Mouse (Mus musculus) embryonic facial prominence, embryonic 13.5 days (tissue): ENCODE data around the gene Zfp683. TPM values are rescaled to one million over a fixed set of nuclear protein-coding genes. Genes with fewer than 3 reads are reported as not detected.

Experiments used
- ATAC-seq: fragments of 200-750 bp; cut with Nextera tagmentation; 2 replicates; pipeline ENCODE4 v1.8.0; 2017; ENCODE audit warnings: low read depth; ENCODE audit not compliant: insufficient number of reproducible peaks, insufficient read depth, low FRiP score, low TSS enrichment
- H3K27ac ChIP-seq: fragments of 300-500 bp; sonication (generic); 2 replicates; pipeline ENCODE4 v1.5.1; 2015; ENCODE audit warnings: moderate library complexity, mild to moderate bottlenecking, inconsistent platforms
- H3K27me3 ChIP-seq: fragments of 300-500 bp; sonication (generic); 2 replicates; pipeline ENCODE4 v1.6.1; 2015; ENCODE audit warnings: mild to moderate bottlenecking, inconsistent platforms
- H3K36me3 ChIP-seq: fragments of 300-500 bp; sonication (generic); 2 replicates; pipeline ENCODE4 v1.6.1; 2015; ENCODE audit warnings: mild to moderate bottlenecking, inconsistent platforms
- H3K4me1 ChIP-seq: fragments of 300-500 bp; sonication (generic); 2 replicates; pipeline ENCODE4 v1.6.1; 2015; ENCODE audit warnings: inconsistent platforms
- H3K4me2 ChIP-seq: fragments of 300-500 bp; sonication (generic); 2 replicates; pipeline ENCODE4 v1.6.1; 2015; ENCODE audit warnings: moderate library complexity, mild to moderate bottlenecking, inconsistent platforms
- H3K4me3 ChIP-seq: fragments of 300-500 bp; sonication (generic); 2 replicates; pipeline ENCODE4 v1.5.1; 2015; ENCODE audit warnings: mild to moderate bottlenecking, inconsistent platforms
- H3K9ac ChIP-seq: fragments of 300-500 bp; sonication (generic); 2 replicates; pipeline ENCODE4 v1.6.1; 2015; ENCODE audit warnings: mild to moderate bottlenecking, inconsistent platforms
- H3K9me3 ChIP-seq: fragments of 300-500 bp; sonication (generic); 2 replicates; pipeline ENCODE4 v1.6.1; 2016; ENCODE audit warnings: inconsistent platforms
- WGBS: fragments of 180-500 bp; shearing (Covaris S2); methylation state at CpG from one replicate; pipeline ENCODE4 v1.1.7; 2015; ENCODE audit warnings: mixed read lengths; 5-methylcytosine and 5-hydroxymethylcytosine counted together
- polyA plus RNA-seq: library from polyadenylated mRNA; unstranded; fragments of >200 nt; fragmentation: Nextera tagmentation; extraction: Ambion mirVana; gene quantifications from 2 replicates; pipeline ENCODE4 v1.2.1, GENCODE M21; 2015

The Zfp683 gene
- polyA plus RNA-seq, 1 experiment from 2014 or later, result not detected

DNA sequence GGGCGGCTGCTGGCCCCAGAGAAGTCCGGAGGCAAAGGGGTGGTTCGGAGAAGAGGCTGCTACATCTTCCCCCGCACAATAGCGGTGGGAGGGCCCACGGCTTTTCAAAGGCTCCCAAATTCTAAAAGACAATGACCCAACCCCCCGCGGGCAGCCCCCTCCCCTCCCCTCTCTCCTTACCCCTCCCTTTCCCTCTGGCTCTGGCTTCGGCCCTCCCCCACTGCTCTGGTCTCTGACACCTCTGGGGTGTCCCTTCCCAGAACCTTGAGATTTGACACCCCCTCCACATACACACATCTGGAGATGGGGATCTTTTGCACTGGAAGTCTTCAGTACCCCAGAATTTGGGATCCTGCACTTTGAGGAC lies 34.9 kb upstream of the Zfp683 start, which contains the start of gene Lin28a:
Gene Lin28a (minus strand): TSS at position 63 of the 367 bp plus-strand sequence.
- Histone ChIP-seq H3K27ac (no peak within 1 kb of the TSS), H3K4me3 (peak within 1 kb of the TSS; percentile 29), H3K4me1 (peaks cover 24% of the 10 kb centered on the region), H3K9me3 (no peaks in the 10 kb centered on the region), H3K36me3 (no peaks in the 10 kb centered on the region), H3K27me3 (peaks cover 51% of the 10 kb centered on the region), H3K9ac (no peak within 1 kb of the TSS), H3K4me2 (peak within 1 kb of the TSS; percentile 57)
- WGBS, result 5% methylated on average over 9 of the region's 9 CpGs
- no peak for ATAC-seq

DNA sequence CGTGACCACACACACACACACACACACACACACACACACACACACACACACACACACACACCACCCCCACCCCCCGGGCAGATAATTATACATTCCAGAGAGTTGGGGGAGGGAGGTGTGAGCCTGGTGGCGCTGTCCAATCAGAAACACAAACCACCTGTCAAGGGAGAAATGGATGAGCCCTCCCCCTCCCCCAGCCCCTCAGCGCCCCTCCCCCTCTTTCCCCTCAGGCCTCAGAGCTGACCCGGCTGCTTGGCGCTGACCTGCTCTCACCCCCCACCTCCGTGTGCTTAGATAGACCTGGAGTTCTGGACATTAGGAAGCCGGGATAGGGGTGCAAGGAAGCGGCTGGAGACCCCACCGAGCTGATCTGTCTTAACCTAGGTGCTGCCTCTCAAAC lies 34.4 kb upstream of the Zfp683 start:
- peaks cover 24% of the 10 kb centered on the region for H3K4me1 ChIP-seq
- WGBS, result 0% methylated on average over 8 of the region's 10 CpGs
- H3K9ac ChIP-seq, result no peak overlapping the region
- 0 out of 2 replicates have a peak, but pooled peaks have one; percentile 56 for ATAC-seq
- no peaks in the 10 kb centered on the region for H3K36me3 ChIP-seq
- no peak overlapping the region for H3K4me2 ChIP-seq
- H3K27ac ChIP-seq, result no peak overlapping the region
- H3K9me3 ChIP-seq, result no peaks in the 10 kb centered on the region
- peaks cover 51% of the 10 kb centered on the region for H3K27me3 ChIP-seq
- no peak overlapping the region for H3K4me3 ChIP-seq

DNA sequence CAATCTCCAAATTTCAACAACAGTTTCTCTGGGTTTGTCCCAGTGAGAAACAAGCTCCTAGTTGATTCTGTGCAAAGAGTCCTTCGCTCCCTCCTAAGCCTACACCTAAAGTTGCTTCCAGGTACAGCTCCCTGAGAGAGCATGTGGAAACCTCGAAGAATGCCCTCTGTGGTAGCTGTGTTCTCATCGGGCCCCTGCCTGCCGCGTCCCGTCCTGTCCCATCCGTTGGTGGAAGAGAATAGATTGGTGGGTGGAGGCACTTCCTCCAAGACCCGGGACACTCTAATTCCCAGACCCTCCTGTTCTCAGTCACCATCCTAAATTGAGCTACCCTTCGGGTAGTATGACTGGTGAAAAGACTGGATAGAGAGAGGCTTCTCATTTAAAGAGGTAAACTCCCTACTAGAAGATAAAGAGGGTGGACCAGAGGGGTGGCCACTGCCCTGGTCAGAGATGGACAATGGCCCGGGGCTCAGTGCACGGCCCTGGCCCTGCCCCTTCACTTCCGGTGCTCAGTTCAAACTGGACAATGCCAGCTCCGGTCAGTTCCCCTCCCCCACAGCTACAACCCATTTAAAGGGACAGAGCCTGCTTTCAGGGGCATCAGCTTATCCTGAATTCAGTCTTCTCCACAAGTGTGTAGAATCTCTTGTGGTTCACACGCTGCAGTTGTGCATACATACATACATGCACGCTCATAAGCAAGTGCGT lies 33.8 kb upstream of the Zfp683 start:
- 1% methylated on average over 16 of the region's 16 CpGs for WGBS
- Histone ChIP-seq H3K9ac (no peak overlapping the region), H3K27ac (no peak overlapping the region), H3K27me3 (peaks cover 51% of the 10 kb centered on the region), H3K9me3 (no peaks in the 10 kb centered on the region), H3K4me2 (no peak overlapping the region), H3K4me3 (no peak overlapping the region), H3K4me1 (peaks cover 24% of the 10 kb centered on the region), H3K36me3 (no peaks in the 10 kb centered on the region)
- no peak for ATAC-seq

DNA sequence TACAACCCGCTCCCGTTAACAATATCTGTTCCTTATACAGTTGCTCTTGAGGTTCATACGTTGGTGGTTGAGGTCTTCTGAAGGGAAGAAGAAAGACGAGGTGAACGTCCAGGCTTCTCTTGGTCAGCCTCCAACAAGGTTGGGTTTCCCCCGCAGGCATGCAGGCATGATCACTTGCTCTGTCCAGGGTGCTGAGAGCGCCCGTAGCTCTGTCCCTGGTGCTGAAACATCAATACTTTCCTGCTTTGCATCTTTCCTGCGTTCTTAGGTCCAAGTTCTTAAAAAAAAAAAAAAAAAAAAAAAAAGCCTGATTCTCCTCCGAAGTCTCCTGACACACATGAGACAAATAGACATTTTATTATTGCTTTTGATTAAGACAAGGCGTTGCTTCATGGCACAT lies 33.0 kb upstream of the Zfp683 start:
- H3K36me3 ChIP-seq, result no peaks in the 10 kb centered on the region
- no peaks in the 10 kb centered on the region for H3K9me3 ChIP-seq
- no peak overlapping the region for H3K9ac ChIP-seq
- peaks cover 24% of the 10 kb centered on the region for H3K4me1 ChIP-seq
- H3K4me3 ChIP-seq, result no peak overlapping the region
- H3K27ac ChIP-seq, result no peak overlapping the region
- 2% methylated on average over 11 of the region's 11 CpGs for WGBS
- no peak for ATAC-seq
- H3K27me3 ChIP-seq, result peaks cover 49% of the 10 kb centered on the region
- H3K4me2 ChIP-seq, result no peak overlapping the region

DNA sequence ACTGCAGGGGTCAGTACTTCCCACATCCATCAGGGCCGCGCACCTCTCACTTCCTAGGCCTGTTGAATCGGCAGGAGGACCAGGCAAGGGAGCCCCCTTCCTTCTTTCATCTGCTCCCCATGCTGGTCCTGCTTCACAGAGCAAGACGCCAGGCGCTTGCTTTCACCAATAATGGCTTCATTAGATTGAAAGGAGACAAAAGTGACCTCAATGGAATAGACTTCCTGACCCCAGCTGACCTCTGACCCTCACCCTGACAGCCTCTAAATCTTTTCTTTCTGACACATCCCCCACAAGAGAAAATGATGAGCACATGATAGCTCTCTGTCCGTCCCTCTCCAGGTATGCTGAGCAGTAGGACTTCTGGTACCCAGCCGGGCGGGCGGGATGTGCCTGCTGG lies 27.8 kb upstream of the Zfp683 start:
- Histone ChIP-seq H3K27me3 (no peaks in the 10 kb centered on the region), H3K27ac (no peak overlapping the region), H3K4me2 (no peak overlapping the region), H3K4me3 (no peak overlapping the region), H3K36me3 (no peaks in the 10 kb centered on the region), H3K9me3 (no peaks in the 10 kb centered on the region), H3K4me1 (no peaks in the 10 kb centered on the region), H3K9ac (no peak overlapping the region)
- WGBS, result 34% methylated on average over 9 of the region's 9 CpGs
- no peak for ATAC-seq

DNA sequence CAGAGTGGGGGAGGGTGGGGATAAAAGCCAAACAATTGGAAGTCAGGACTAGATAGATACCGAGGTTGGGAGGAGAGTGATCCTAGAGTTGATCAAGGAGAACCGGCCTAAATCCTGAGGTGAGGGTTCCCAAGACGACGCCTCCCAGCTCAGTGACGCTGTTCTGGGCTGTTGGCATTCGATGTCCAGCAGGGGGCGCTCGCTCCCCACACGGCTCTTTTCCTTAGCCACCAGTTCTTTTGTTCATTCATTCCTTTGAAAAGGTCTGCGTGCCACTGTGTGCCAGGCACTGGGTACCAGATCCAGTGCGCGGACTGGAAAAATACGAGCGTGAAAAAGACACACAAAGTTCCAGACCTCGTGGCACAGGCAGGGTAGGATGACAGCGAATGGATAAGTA lies 17.7 kb upstream of the Zfp683 start:
- Histone ChIP-seq H3K36me3 (no peaks in the 10 kb centered on the region), H3K27me3 (no peaks in the 10 kb centered on the region), H3K9me3 (no peaks in the 10 kb centered on the region), H3K27ac (no peak overlapping the region), H3K9ac (no peak overlapping the region), H3K4me3 (no peak overlapping the region), H3K4me2 (no peak overlapping the region), H3K4me1 (no peaks in the 10 kb centered on the region)
- no peak for ATAC-seq
- 5% methylated on average over 16 of the region's 16 CpGs for WGBS

DNA sequence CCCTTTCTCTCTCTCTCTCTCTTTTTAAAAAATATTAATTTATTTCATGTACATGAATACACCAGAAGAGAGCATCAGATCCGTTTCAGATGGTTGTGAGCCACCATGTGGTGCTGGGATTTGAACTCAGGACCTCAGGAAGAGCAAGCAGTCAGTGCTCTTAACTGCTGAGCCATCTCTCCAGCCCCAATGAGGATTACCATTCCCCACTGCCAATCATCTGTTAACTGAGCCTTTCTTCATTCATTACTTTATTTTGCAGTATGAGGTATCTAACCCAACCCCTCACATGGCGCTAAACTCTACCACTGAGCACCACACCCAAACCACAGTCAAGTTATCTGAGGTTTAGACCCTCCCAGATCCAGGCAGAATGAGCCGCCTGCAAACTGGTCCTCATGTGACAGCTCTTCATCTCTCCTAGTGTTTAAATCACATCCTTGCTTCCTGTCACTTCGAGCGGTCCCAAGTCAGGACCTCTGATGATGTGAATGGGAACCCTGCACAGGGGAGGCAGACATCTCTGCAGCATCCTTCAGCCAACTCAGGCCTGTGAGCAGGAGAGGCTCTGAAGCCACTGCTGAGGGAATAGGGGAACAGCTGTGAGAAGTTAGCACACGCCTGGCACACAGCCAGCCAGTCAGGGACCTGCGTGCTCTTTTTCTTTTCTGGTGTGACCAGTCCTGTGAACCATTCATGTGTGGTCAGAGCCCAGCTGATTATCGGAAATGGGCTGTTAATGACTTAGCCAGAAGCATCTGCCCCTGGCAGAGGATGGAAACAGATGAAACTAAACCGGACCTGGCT lies 12.1 kb upstream of the Zfp683 start:
- H3K4me1 ChIP-seq, result peaks cover 8% of the 10 kb centered on the region
- WGBS, result 42% methylated on average over 9 of the region's 9 CpGs
- no peaks in the 10 kb centered on the region for H3K27me3 ChIP-seq
- no peak overlapping the region for H3K27ac ChIP-seq
- no peak for ATAC-seq
- H3K9me3 ChIP-seq, result no peaks in the 10 kb centered on the region
- H3K4me3 ChIP-seq, result no peak overlapping the region
- no peak overlapping the region for H3K4me2 ChIP-seq
- no peaks in the 10 kb centered on the region for H3K36me3 ChIP-seq
- H3K9ac ChIP-seq, result peak overlapping the region; percentile 27; the same call in 1 of the 2 replicates

DNA sequence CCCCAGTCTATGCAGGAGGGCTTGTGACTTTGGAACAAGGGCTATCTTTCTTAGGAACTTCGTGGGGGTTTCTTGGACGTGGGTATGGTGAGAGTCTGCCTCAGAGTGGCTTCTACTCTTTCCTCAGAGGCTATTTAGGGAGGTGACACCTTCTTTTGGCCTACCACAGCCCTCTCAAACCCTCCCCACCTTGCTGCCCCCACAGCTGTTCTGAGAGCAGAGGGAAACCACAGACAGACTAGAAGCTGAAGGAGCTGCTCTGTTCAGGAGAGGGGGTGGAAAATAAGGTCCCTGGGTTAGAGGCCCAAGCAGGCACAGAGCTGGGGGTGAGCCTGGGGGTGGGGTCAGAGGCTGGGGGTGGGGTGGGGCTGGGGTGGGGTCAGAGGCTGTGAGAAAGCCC lies 10.6 kb upstream of the Zfp683 start:
- no peak for ATAC-seq
- WGBS, result 52% methylated on average over 2 of the region's 2 CpGs

DNA sequence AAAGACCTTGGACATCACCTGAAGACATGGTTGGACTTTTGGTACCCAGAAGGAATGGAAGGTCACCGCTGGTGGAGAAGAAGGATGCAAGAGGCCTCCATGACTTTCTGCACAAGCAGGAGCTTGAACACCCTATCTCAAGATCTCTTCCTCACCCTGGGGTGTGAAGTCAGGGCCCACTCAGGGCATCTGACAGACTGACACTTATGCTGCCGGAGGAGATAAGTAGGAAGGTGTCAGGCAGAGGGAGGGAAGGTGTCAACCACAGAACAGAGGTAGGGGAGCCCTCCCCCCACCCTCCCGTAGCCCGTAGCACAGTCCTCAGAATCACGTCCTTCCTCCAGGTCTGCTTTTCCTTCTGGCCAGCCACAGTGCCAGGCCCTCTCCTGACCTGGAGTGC lies 6.0 kb upstream of the Zfp683 start:
- 77% methylated on average over 5 of the region's 5 CpGs for WGBS
- no peak for ATAC-seq
- H3K27ac ChIP-seq, result no peak overlapping the region

More for the DNA sequence above, 10.6 kb upstream of the Zfp683 start:
- Histone ChIP-seq H3K4me3 (no peak overlapping the region), H3K4me2 (no peak overlapping the region), H3K9ac (no peak overlapping the region), H3K4me1 (peaks cover 8% of the 10 kb centered on the region), H3K9me3 (no peaks in the 10 kb centered on the region), H3K27ac (no peak overlapping the region), H3K36me3 (no peaks in the 10 kb centered on the region), H3K27me3 (no peaks in the 10 kb centered on the region)

DNA sequence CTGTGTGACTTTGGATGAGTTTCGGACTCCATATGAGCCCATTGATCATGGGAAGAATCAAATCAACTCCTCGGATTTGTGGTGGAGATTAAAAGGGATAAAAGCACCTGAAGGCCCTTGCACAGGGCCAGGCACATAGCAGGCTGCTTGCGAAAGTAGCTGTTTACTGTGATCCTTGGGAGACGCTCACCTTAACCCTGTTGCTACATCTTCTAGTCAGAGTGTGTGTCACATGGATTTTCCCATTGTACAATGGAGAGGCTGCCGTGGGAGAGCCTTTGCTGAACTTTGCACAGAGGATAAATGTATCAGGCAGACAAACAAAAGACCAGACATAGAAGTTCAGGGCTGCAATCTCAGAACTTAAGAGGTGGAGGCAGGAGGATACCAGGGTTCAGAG lies 1.7 kb upstream of the Zfp683 start:
- no peaks in the 10 kb centered on the region for H3K27me3 ChIP-seq
- H3K9ac ChIP-seq, result no peak overlapping the region
- 84% methylated on average over 5 of the region's 5 CpGs for WGBS
- H3K27ac ChIP-seq, result no peak overlapping the region
- H3K9me3 ChIP-seq, result no peaks in the 10 kb centered on the region
- H3K4me1 ChIP-seq, result peaks cover 8% of the 10 kb centered on the region
- no peak overlapping the region for H3K4me3 ChIP-seq
- ATAC-seq, result no peak
- no peak overlapping the region for H3K4me2 ChIP-seq
- no peaks in the 10 kb centered on the region for H3K36me3 ChIP-seq

More for the DNA sequence above, 6.0 kb upstream of the Zfp683 start:
- H3K4me2 ChIP-seq, result no peak overlapping the region
- H3K9ac ChIP-seq, result no peak overlapping the region
- H3K9me3 ChIP-seq, result no peaks in the 10 kb centered on the region
- no peak overlapping the region for H3K4me3 ChIP-seq
- H3K4me1 ChIP-seq, result peaks cover 5% of the 10 kb centered on the region
- no peaks in the 10 kb centered on the region for H3K27me3 ChIP-seq
- H3K36me3 ChIP-seq, result no peaks in the 10 kb centered on the region

DNA sequence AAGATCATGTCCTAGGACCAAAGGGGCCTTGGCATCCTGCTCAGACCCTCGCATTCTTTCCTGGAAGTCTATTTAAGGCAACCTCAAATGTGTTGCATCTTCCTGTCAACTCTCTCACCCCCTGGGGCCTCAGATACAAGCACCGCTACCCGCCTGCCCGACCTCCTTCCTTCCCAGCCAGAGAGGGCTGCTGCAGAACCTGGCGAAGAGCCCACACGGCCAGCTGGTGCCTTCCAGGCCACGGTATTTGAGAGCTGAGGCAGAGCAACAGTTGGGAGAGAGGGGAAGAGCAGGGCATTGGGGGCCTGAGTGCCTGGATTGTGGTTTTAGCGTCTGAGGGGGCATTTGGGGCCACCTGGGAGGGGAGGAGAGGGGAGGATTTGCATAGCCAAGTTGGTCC lies 1.1 kb upstream of the Zfp683 start:
- Histone ChIP-seq H3K9me3 (no peaks in the 10 kb centered on the region), H3K27me3 (no peaks in the 10 kb centered on the region), H3K9ac (peak overlapping the region; percentile 47; the same call in 1 of the 2 replicates), H3K36me3 (no peaks in the 10 kb centered on the region), H3K27ac (no peak overlapping the region), H3K4me2 (no peak overlapping the region), H3K4me1 (peaks cover 8% of the 10 kb centered on the region), H3K4me3 (no peak overlapping the region)
- 12% methylated on average over 8 of the region's 8 CpGs for WGBS
- no peak for ATAC-seq
